Mouse (Mus musculus) heart, adult 18-20 months (tissue): ENCODE measurements around the gene Tspan15. TPM values are rescaled to one million over a fixed set of nuclear protein-coding genes. Genes with fewer than 3 reads are reported as not detected.

ENCODE experiments used
- microRNA-seq, 2 experiments: library from miRNA; unstranded; fragments of <30 nt; microRNA quantifications; one replicate each; pipeline ENCODE4 v1.2.0; 2022
- total RNA-seq, 2 experiments: library from RNA; stranded (reverse); gene quantifications; 2 replicates each; pipeline ENCODE4 v1.2.3; 2021

The Tspan15 gene
- total RNA-seq, 2 experiments from 2014 or later, result 6.6 to 8.8 TPM

Small RNA genes lying within 50 kb of the gene (microRNA-seq; reads per million reads assigned to microRNA genes)
- gene Mir7662, result 0.81 to 1.1 reads per million in 2 experiments

Other genes with a start within 250 kb of the Tspan15 start
- not detected for gene Neurog3, start 98.2 kb downstream of the Tspan15 start, total RNA-seq
- 1 to 10 TPM; 3.1 to 4.1 TPM for gene Fam241b, start 87.3 kb downstream of the Tspan15 start, total RNA-seq
- gene Tacr2, start 21.2 kb upstream of the Tspan15 start, total RNA-seq, result not detected
- 100 to 1,000 TPM; 104 to 110 TPM for gene Hk1, start 148.7 kb upstream of the Tspan15 start, total RNA-seq
- gene Hkdc1, start 191.2 kb upstream of the Tspan15 start, total RNA-seq, result not detected
- gene 4930507D05Rik, start 218.2 kb upstream of the Tspan15 start, total RNA-seq, result under 1 TPM; 0.21 to 0.37 TPM
- 10 to 100 TPM; 37.2 to 40.7 TPM for gene Supv3l1, start 218.5 kb upstream of the Tspan15 start, total RNA-seq